Comparison of ENCODE assay signal across 20 mouse cellular contexts in the genomic region with DNA sequence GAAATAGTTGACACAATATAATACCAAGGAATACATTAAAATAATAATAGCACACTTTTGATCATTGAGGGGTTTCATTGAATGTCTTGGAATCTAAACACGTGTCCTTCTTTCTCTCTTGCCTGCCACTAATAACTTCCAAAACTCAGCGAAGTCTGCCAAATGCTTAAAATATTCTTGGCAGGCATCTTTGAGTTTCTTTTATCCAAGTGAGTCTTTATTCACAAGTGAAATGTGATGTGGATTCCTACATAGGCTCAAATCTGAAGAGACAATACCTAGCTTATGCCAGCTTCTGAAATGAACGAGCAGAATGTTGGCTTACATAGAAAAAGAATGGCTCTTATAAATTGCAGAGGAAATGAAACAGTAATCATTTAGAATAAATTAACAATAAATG. TPM values are rescaled to one million over a fixed set of nuclear protein-coding genes. Genes with fewer than 3 reads are reported as not detected.
"Had no signal": no experiment of that assay in that cellular context is flagged by ENCODE, and none has a peak within 500 bp of the region (broad histone marks: within the 10 kb centered on the region; RNA-seq: fewer than 3 reads in every experiment).

No protein-coding gene starts in this region.

- H3K4me3 ChIP-seq: kidney, embryonic 15.5 days; left cerebral cortex, adult 2 months; limb, embryonic 12.5 days; liver, embryonic 12.5 days; liver, embryonic 15.5 days; lung, embryonic 15.5 days had no signal

- H3K27me3 ChIP-seq: kidney, embryonic 15.5 days; limb, embryonic 12.5 days; liver, embryonic 12.5 days; liver, embryonic 15.5 days; lung, embryonic 15.5 days had no signal

- H3K9me3 ChIP-seq: kidney, embryonic 15.5 days; limb, embryonic 12.5 days; liver, embryonic 12.5 days; liver, embryonic 15.5 days; lung, embryonic 15.5 days had no signal

- ATAC-seq: liver, embryonic 12.5 days had no signal

- DNase-seq: kidney, adult 8-10 months; kidney, postnatal 10 days; kidney, postnatal 36 days; liver; lung, adult 18-20 months; lung, postnatal 10 days; lung, postnatal 36 days; midbrain, embryonic 14.5 days; thymus, adult 2 months; thymus, postnatal 14 days; thymus, postnatal 4 days had no signal

- H3K4me2 ChIP-seq: kidney, embryonic 15.5 days; limb, embryonic 12.5 days; liver, embryonic 12.5 days; liver, embryonic 15.5 days; lung, embryonic 15.5 days; midbrain, embryonic 11.5 days had no signal

- H3K27ac ChIP-seq: kidney, embryonic 15.5 days; left cerebral cortex, adult 2 months; limb, embryonic 12.5 days; liver, embryonic 12.5 days; liver, embryonic 15.5 days; lung, embryonic 15.5 days; stomach, postnatal 0 days had no signal

- H3K36me3 ChIP-seq: kidney, embryonic 15.5 days; limb, embryonic 12.5 days; liver, embryonic 12.5 days; liver, embryonic 15.5 days; lung, embryonic 15.5 days had no signal

- H3K9ac ChIP-seq: kidney, embryonic 15.5 days; limb, embryonic 12.5 days; liver, embryonic 12.5 days; liver, embryonic 15.5 days; lung, embryonic 15.5 days had no signal

RNA-seq across cellular contexts. Expression of gene Cubn, which starts 57.1 kb away (rescaled TPM):
- total RNA-seq: megakaryocyte-erythroid progenitor cell, adult 5-6 weeks had no signal
